Mouse (Mus musculus): ENCODE measurements around the gene Krt28. TPM values are rescaled to one million over a fixed set of nuclear protein-coding genes. Genes with fewer than 3 reads are reported as not detected.

Krt28 gene
- polyA plus RNA-seq, 1 experiment from 2014 or later: 0.43 TPM

DNA sequence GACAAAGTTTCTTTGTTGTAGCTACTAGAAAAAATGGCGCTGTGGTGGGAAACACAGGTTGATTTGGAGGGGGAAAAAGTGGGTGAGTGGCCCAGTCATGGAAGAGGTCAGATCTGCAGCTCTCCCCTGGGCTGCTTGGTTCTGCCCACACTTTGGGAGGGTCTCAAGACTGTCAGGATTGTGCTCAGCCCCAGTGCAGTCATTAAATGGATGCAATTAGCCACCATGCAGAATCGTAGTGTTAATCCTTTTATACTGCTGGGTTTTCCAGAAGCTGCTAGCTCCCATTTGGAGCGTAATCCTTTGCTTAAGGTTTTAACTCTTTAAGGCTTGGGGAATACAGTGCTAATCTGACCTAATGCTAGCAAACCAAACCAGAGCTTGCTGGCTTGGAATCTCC lies 21.3 kb upstream of the Krt28 start:
- Histone ChIP-seq H3K36me3 (no peaks in the 10 kb centered on the region), H3K9ac (no peak overlapping the region), H3K4me2 (no peak overlapping the region), H3K27ac (no peak overlapping the region), H3K9me3 (no peaks in the 10 kb centered on the region), H3K27me3 (peaks cover 24% of the 10 kb centered on the region), H3K4me1 (replicated peaks) (no peaks in the 10 kb centered on the region; the same call in 1 of the 2 replicates), H3K4me3 (no peak overlapping the region)
- no peak for ATAC-seq (ENCODE audit: low FRiP score)
- WGBS: 61% methylated on average over 3 of the region's 3 CpGs

- Histone ChIP-seq H3K36me3 (no peaks in the 10 kb centered on the region), H3K4me2 (no peak overlapping the region), H3K9me3 (no peaks in the 10 kb centered on the region), H3K27me3 (peaks cover 5% of the 10 kb centered on the region; the same call in 1 of the 2 replicates), H3K4me1 (replicated peaks) (peaks cover under 1% of the 10 kb centered on the region), H3K9ac (no peak overlapping the region), H3K4me3 (no peak overlapping the region), H3K27ac (no peak overlapping the region)
- 89% methylated on average over 10 of the region's 10 CpGs for WGBS
- no peak for ATAC-seq (ENCODE audit: low FRiP score)
Measured at GRCm38 (mm10) chr11:99392492-99392891, 17.8 kb upstream of the Krt28 start.

DNA sequence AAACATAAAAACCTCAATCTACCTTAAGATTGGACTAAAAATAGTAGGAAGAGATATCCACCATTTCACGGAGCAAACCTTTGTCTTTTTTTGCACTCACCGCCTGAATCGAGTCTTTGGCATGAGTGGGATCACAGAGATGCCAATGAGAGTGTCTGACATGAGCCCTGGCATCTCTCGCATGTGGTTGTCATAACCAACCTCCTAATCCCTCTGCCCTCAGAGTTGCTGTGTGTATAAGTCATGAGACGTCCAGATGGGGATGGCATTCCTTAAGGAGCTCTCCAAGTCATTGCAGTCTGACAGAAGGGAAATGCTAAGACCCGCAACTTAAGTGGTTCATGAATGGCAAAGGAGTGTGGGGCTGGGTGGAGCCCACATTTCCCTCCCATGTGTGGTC lies 16.7 kb upstream of the Krt28 start:
- no peak for ATAC-seq (ENCODE audit: low FRiP score)
- no peaks in the 10 kb centered on the region for H3K9me3 ChIP-seq
- H3K27me3 ChIP-seq: no peaks in the 10 kb centered on the region
- H3K9ac ChIP-seq: no peak overlapping the region
- 86% methylated on average over 6 of the region's 6 CpGs for WGBS
- H3K4me3 ChIP-seq: no peak overlapping the region
- H3K36me3 ChIP-seq: no peaks in the 10 kb centered on the region
- H3K4me2 ChIP-seq: no peak overlapping the region
- H3K4me1 ChIP-seq (replicated peaks): peaks cover 11% of the 10 kb centered on the region
- H3K27ac ChIP-seq: no peak overlapping the region

DNA sequence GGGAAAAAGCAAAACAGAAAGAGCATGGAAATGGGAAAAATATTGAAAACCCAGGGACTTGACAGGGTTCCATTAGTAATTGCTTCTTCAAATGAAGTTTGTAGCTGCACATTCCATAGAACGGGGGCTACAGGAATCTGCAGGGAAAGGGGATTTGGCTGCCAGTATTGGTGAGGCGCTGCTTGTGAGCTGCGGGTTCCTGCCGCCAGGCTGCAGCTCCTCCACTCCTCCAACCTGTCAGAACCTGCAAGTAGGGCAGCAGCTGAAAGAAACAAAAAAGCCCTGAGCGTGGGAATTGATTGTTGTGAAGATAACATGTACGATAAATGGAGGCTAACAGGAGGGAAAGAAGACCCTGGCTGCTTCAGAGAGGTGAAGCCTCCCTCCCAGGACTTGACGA lies 16.2 kb upstream of the Krt28 start:
- H3K9ac ChIP-seq: no peak overlapping the region
- ATAC-seq (ENCODE audit: low FRiP score): no peak
- H3K36me3 ChIP-seq: no peaks in the 10 kb centered on the region
- no peaks in the 10 kb centered on the region for H3K27me3 ChIP-seq
- H3K4me1 ChIP-seq (replicated peaks): peaks cover 11% of the 10 kb centered on the region
- H3K27ac ChIP-seq: no peak overlapping the region
- H3K4me3 ChIP-seq: no peak overlapping the region
- WGBS: 84% methylated on average over 7 of the region's 7 CpGs
- H3K4me2 ChIP-seq: no peak overlapping the region
- H3K9me3 ChIP-seq: no peaks in the 10 kb centered on the region

- no peaks in the 10 kb centered on the region for H3K36me3 ChIP-seq
- no peak within 1 kb of the TSS for H3K27ac ChIP-seq
- H3K27me3 ChIP-seq: 0 out of 2 replicates have a peak, but pooled peaks cover 4% of the 10 kb centered on the region
- H3K9ac ChIP-seq: no peak within 1 kb of the TSS
- WGBS: 85% methylated on average over 4 of the region's 4 CpGs
- peaks cover 11% of the 10 kb centered on the region for H3K4me1 ChIP-seq (replicated peaks)
- H3K4me3 ChIP-seq: no peak within 1 kb of the TSS
- no peaks in the 10 kb centered on the region for H3K9me3 ChIP-seq
- no peak for ATAC-seq (ENCODE audit: low FRiP score)
- no peak within 1 kb of the TSS for H3K4me2 ChIP-seq
Measured at GRCm38 (mm10) chr11:99389264-99389663, 14.6 kb upstream of the Krt28 start, which contains the start of gene Krt10. Krt10 (minus strand) TSS chr11:99389364.

DNA sequence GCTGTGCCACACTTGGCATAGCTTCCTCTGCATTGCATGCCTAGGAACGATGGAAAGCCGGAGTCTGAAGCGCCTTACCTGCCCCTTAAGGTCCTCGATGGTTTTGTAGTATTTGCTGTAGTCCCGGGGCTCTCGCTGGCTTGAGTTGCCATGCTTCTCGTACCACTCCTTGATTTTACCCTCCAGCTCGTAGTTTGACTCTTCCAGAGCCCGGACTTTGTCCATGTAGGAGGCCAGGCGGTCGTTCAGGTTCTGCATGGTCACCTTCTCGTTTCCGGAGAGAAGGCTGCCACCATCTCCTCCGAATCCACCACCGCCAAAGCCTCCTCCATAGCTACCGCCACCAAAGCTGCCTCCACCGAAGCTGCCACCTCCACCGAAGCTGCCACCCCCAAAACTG lies 14.0 kb upstream of the Krt28 start:
- no peak overlapping the region for H3K4me2 ChIP-seq
- H3K4me3 ChIP-seq: no peak overlapping the region
- 96% methylated on average over 18 of the region's 18 CpGs for WGBS
- no peaks in the 10 kb centered on the region for H3K9me3 ChIP-seq
- ATAC-seq (ENCODE audit: low FRiP score): no peak
- H3K9ac ChIP-seq: no peak overlapping the region
- H3K27me3 ChIP-seq: 0 out of 2 replicates have a peak, but pooled peaks cover 4% of the 10 kb centered on the region
- H3K27ac ChIP-seq: no peak overlapping the region
- no peaks in the 10 kb centered on the region for H3K36me3 ChIP-seq
- H3K4me1 ChIP-seq (replicated peaks): peaks cover 11% of the 10 kb centered on the region

- WGBS: 2% methylated on average over 71 of the region's 71 CpGs
- Histone ChIP-seq H3K27ac (peak overlapping the region; percentile 97), H3K27me3 (peaks cover 28% of the 10 kb centered on the region), H3K36me3 (no peaks in the 10 kb centered on the region), H3K9ac (peak overlapping the region; percentile 81), H3K4me2 (peak overlapping the region; percentile 77), H3K9me3 (no peaks in the 10 kb centered on the region), H3K4me3 (peak overlapping the region; percentile 60), H3K4me1 (replicated peaks) (peaks cover 11% of the 10 kb centered on the region)
- peak; percentile 80 for ATAC-seq (ENCODE audit: low FRiP score)
Measured at GRCm38 (mm10) chr11:99385813-99386721, 11.4 kb upstream of the Krt28 start.

DNA sequence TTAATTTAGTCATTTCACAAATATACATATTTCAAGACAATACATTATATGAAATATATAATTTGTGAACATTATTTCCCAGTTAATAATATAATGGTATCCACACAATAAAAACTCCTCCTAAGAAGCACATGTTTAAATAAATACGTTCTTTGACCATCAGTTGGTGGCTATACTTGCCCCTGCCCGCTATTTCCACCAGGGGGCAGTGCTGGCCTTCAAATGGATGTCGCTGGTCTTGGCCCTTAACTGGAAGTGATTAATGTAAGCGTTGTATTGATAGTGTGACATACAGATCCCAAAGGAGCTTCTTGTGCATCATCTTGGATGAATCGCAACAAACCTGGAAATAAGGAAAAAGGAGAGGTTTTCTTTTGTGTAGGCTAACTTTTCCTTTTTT lies 4.9 kb upstream of the Krt28 start:
- no peaks in the 10 kb centered on the region for H3K4me1 ChIP-seq (replicated peaks)
- H3K4me2 ChIP-seq: no peak overlapping the region
- H3K27me3 ChIP-seq: peaks cover 36% of the 10 kb centered on the region
- H3K9me3 ChIP-seq: no peaks in the 10 kb centered on the region
- no peaks in the 10 kb centered on the region for H3K36me3 ChIP-seq
- no peak overlapping the region for H3K4me3 ChIP-seq
- H3K27ac ChIP-seq: no peak overlapping the region
- ATAC-seq (ENCODE audit: low FRiP score): no peak
- 18% methylated on average over 5 of the region's 5 CpGs for WGBS
- H3K9ac ChIP-seq: no peak overlapping the region

GRCm38 (mm10) chr11:99369853-99370451 lies 4.8 kb downstream of the Krt28 start:
- H3K36me3 ChIP-seq: no peaks in the 10 kb centered on the region
- no peak overlapping the region for H3K4me3 ChIP-seq
- H3K9me3 ChIP-seq: no peaks in the 10 kb centered on the region
- H3K27ac ChIP-seq: no peak overlapping the region
- H3K4me2 ChIP-seq: no peak overlapping the region
- no peak overlapping the region for H3K9ac ChIP-seq
- 0 out of 2 replicates have a peak, but pooled peaks cover 8% of the 10 kb centered on the region for H3K27me3 ChIP-seq
- no peak for ATAC-seq (ENCODE audit: low FRiP score)
- H3K4me1 ChIP-seq (replicated peaks): no peaks in the 10 kb centered on the region
- 81% methylated on average over 8 of the region's 8 CpGs for WGBS

GRCm38 (mm10) chr11:99369229-99369628 lies 5.5 kb downstream of the Krt28 start:
- Histone ChIP-seq H3K27ac (no peak overlapping the region), H3K4me2 (no peak overlapping the region), H3K27me3 (0 out of 2 replicates have a peak, but pooled peaks cover 8% of the 10 kb centered on the region), H3K36me3 (no peaks in the 10 kb centered on the region), H3K9me3 (no peaks in the 10 kb centered on the region), H3K4me3 (no peak overlapping the region), H3K9ac (no peak overlapping the region), H3K4me1 (replicated peaks) (no peaks in the 10 kb centered on the region)
- WGBS: 11% methylated on average over 3 of the region's 3 CpGs
- ATAC-seq (ENCODE audit: low FRiP score): no peak

DNA sequence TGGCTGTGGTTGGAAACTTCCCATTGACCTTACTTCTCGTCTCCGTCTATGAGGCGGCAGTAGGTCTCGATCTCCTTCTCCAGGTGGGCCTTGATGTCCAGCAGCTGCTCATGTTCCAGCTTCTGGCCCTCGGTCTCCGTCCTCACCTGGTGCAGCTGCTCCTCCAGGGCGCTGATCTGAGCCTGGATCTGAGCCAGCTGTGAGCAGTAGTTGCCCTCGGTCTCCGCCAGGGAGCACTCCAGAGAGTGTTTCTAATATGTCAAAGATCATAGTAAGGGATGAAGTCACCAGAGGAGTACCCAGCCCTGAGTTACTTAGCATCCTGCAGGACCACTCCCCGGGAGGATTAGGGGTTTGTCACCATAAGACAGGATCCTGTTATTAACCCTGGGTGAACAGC lies 7.9 kb downstream of the Krt28 start:
- no peaks in the 10 kb centered on the region for H3K36me3 ChIP-seq
- ATAC-seq (ENCODE audit: low FRiP score): no peak
- H3K27me3 ChIP-seq: 0 out of 2 replicates have a peak, but pooled peaks cover 5% of the 10 kb centered on the region
- WGBS: 49% methylated on average over 10 of the region's 10 CpGs
- H3K4me1 ChIP-seq (replicated peaks): no peaks in the 10 kb centered on the region
- no peak overlapping the region for H3K4me3 ChIP-seq
- H3K9ac ChIP-seq: no peak overlapping the region
- no peak overlapping the region for H3K27ac ChIP-seq
- no peaks in the 10 kb centered on the region for H3K9me3 ChIP-seq
- H3K4me2 ChIP-seq: no peak overlapping the region

DNA sequence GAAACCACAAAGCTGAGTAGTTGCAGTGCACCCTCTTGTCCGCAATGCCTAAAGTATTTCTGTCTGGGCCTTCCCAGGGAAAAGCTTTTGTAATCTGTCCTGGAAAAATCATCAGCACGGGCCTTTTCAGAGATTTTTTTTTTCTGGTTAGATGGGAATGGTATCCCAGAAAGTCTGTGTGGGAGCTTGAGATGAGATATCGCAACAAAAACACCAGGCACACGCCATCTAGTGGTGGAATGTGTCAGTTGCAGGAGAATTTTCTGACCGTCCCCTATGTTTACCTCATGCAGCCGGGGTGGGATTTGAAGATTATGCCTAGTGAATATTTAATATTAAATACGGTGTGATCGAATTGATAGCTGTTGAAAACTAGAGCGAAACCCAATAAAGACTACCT lies 10.3 kb downstream of the Krt28 start:
- no peaks in the 10 kb centered on the region for H3K36me3 ChIP-seq
- H3K9me3 ChIP-seq: no peaks in the 10 kb centered on the region
- no peak overlapping the region for H3K9ac ChIP-seq
- no peak overlapping the region for H3K4me3 ChIP-seq
- H3K27me3 ChIP-seq: 0 out of 2 replicates have a peak, but pooled peaks cover 5% of the 10 kb centered on the region
- 29% methylated on average over 9 of the region's 9 CpGs for WGBS
- no peak overlapping the region for H3K4me2 ChIP-seq
- ATAC-seq (ENCODE audit: low FRiP score): no peak
- H3K27ac ChIP-seq: no peak overlapping the region
- no peaks in the 10 kb centered on the region for H3K4me1 ChIP-seq (replicated peaks)

All from hindbrain, embryonic 13.5 days (tissue).